Mouse (Mus musculus) midbrain, embryonic 14.5 days (tissue): ENCODE measurements around the gene Gimap3. TPM values are rescaled to one million over a fixed set of nuclear protein-coding genes. Genes with fewer than 3 reads are reported as not detected.

Experiments
- ATAC-seq: fragments of 200-750 bp; cut with Nextera tagmentation; 2 replicates; pipeline ENCODE4 v1.8.0; 2017; ENCODE audit warnings: moderate number of reproducible peaks, moderate library complexity; ENCODE audit not compliant: low FRiP score, low TSS enrichment
- DNase-seq: peaks from one replicate; pipeline ENCODE4 v3.0.0-alpha.2; 2015
- H3K27ac ChIP-seq: fragments of 300-500 bp; sonication (generic); replicated peaks from 2 replicates; pipeline ENCODE4 v1.5.1; 2014; ENCODE audit warnings: mild to moderate bottlenecking, low read depth, low read length, moderate library complexity
- H3K27me3 ChIP-seq: fragments of 300-500 bp; sonication (generic); 2 replicates; pipeline ENCODE4 v1.6.1; 2014; ENCODE audit warnings: low read length, control low read depth, mixed read lengths; ENCODE audit not compliant: control insufficient read depth, insufficient read depth
- H3K36me3 ChIP-seq: fragments of 300-500 bp; sonication (generic); 2 replicates; pipeline ENCODE4 v1.6.1; 2014; ENCODE audit warnings: low read length, control low read depth; ENCODE audit not compliant: control insufficient read depth, insufficient read depth
- H3K4me1 ChIP-seq: fragments of 300-500 bp; sonication (generic); 2 replicates; pipeline ENCODE4 v1.6.1; 2014; ENCODE audit warnings: mild to moderate bottlenecking, antibody characterized with exemption, low read length, control low read depth; ENCODE audit not compliant: control insufficient read depth, insufficient read depth
- H3K4me2 ChIP-seq: fragments of 300-500 bp; sonication (generic); 2 replicates; pipeline ENCODE4 v1.6.1; 2014; ENCODE audit warnings: mild to moderate bottlenecking, low read length, moderate library complexity
- H3K4me3 ChIP-seq: fragments of 300-500 bp; sonication (generic); replicated peaks from 2 replicates; pipeline ENCODE4 v1.5.1; 2014; ENCODE audit warnings: low read depth, low read length
- H3K9ac ChIP-seq: fragments of 300-500 bp; sonication (generic); replicated peaks from 2 replicates; pipeline ENCODE4 v1.6.1; 2014; ENCODE audit warnings: mild to moderate bottlenecking, low read length, moderate library complexity
- H3K9me3 ChIP-seq: fragments of 300-500 bp; sonication (generic); 2 replicates; pipeline ENCODE4 v1.6.1; 2016; ENCODE audit warnings: low read length, control low read depth, mixed read lengths; ENCODE audit not compliant: control insufficient read depth
- WGBS: fragments of 180-500 bp; shearing (Covaris S2); extraction: QIAGEN DNeasy Blood & Tissue Kit; methylation state at CpG from one replicate; pipeline ENCODE4 v1.1.7; 2014; 5-methylcytosine and 5-hydroxymethylcytosine counted together
- polyA plus RNA-seq: library from polyadenylated mRNA; unstranded; fragments of >200 nt; fragmentation: Nextera tagmentation; extraction: Ambion mirVana; gene quantifications from 2 replicates; pipeline ENCODE4 v1.2.1, GENCODE M21; 2014

Gimap3 gene
- polyA plus RNA-seq, 1 experiment from 2014 or later: not detected

GRCm38 (mm10) chr6:48739780-48740055, 30.9 kb downstream of the Gimap3 start:
- Histone ChIP-seq H3K27ac (no peak overlapping the region), H3K27me3 (peaks cover 17% of the 10 kb centered on the region)
- 93% methylated on average over 3 of the region's 3 CpGs for WGBS

GRCm38 (mm10) chr6:48738961-48739779, 31.5 kb downstream of the Gimap3 start, which contains the start of gene Gimap1:
Gimap1 (plus strand) TSS chr6:48739054.
- ATAC-seq (no peak), DNase-seq (no peak)
- Histone ChIP-seq H3K4me1 (no peaks in the 10 kb centered on the region), H3K4me3 (no peak within 1 kb of the TSS), H3K27me3 (peaks cover 17% of the 10 kb centered on the region), H3K9ac (no peak within 1 kb of the TSS), H3K27ac (no peak within 1 kb of the TSS), H3K36me3 (no peaks in the 10 kb centered on the region), H3K9me3 (no peaks in the 10 kb centered on the region), H3K4me2 (no peak within 1 kb of the TSS)
- 83% methylated on average over 15 of the region's 15 CpGs for WGBS

More at GRCm38 (mm10) chr6:48739780-48740055, 30.9 kb downstream of the Gimap3 start:
- DNase-seq (no peak), ATAC-seq (no peak)
- Histone ChIP-seq H3K9ac (no peak overlapping the region), H3K36me3 (no peaks in the 10 kb centered on the region), H3K9me3 (no peaks in the 10 kb centered on the region), H3K4me2 (no peak overlapping the region), H3K4me3 (no peak overlapping the region), H3K4me1 (no peaks in the 10 kb centered on the region)

- no peak overlapping the region for H3K4me2 ChIP-seq
- no peak overlapping the region for H3K9ac ChIP-seq
- 94% methylated on average over 5 of the region's 5 CpGs for WGBS
- no peak for ATAC-seq
- no peak for DNase-seq
- H3K4me3 ChIP-seq: no peak overlapping the region
- no peak overlapping the region for H3K27ac ChIP-seq
- H3K27me3 ChIP-seq: peaks cover 9% of the 10 kb centered on the region; the same call in 1 of the 2 replicates
- no peaks in the 10 kb centered on the region for H3K36me3 ChIP-seq
- H3K9me3 ChIP-seq: no peaks in the 10 kb centered on the region
- no peaks in the 10 kb centered on the region for H3K4me1 ChIP-seq
Observed at GRCm38 (mm10) chr6:48737688-48738087, 33.0 kb downstream of the Gimap3 start.

GRCm38 (mm10) chr6:48737053-48737452, 33.6 kb downstream of the Gimap3 start:
- Histone ChIP-seq H3K4me2 (no peak overlapping the region), H3K4me3 (no peak overlapping the region), H3K4me1 (no peaks in the 10 kb centered on the region), H3K9ac (no peak overlapping the region), H3K9me3 (no peaks in the 10 kb centered on the region), H3K27me3 (0 out of 2 replicates have a peak, but pooled peaks cover 3% of the 10 kb centered on the region), H3K27ac (no peak overlapping the region), H3K36me3 (no peaks in the 10 kb centered on the region)
- DNase-seq: no peak
- WGBS: 79% methylated on average over 2 of the region's 2 CpGs
- ATAC-seq: no peak

GRCm38 (mm10) chr6:48733660-48734059, 37.0 kb downstream of the Gimap3 start:
- 83% methylated on average over 1 of the region's 1 CpGs for WGBS
- H3K27me3 ChIP-seq: no peaks in the 10 kb centered on the region
- ATAC-seq: no peak
- no peak overlapping the region for H3K4me2 ChIP-seq
- no peak for DNase-seq
- no peak overlapping the region for H3K4me3 ChIP-seq
- no peaks in the 10 kb centered on the region for H3K36me3 ChIP-seq
- H3K9me3 ChIP-seq: no peaks in the 10 kb centered on the region
- H3K4me1 ChIP-seq: no peaks in the 10 kb centered on the region
- H3K27ac ChIP-seq: no peak overlapping the region
- no peak overlapping the region for H3K9ac ChIP-seq

- H3K27me3 ChIP-seq: no peaks in the 10 kb centered on the region
- H3K4me1 ChIP-seq: no peaks in the 10 kb centered on the region
- H3K4me3 ChIP-seq: no peak overlapping the region
- no peak overlapping the region for H3K9ac ChIP-seq
- WGBS: 62% methylated on average over 8 of the region's 8 CpGs
- no peaks in the 10 kb centered on the region for H3K36me3 ChIP-seq
- no peaks in the 10 kb centered on the region for H3K9me3 ChIP-seq
- ATAC-seq (no peak), DNase-seq (no peak)
- no peak overlapping the region for H3K4me2 ChIP-seq
- no peak overlapping the region for H3K27ac ChIP-seq
Observed at GRCm38 (mm10) chr6:48732864-48733304, 37.8 kb downstream of the Gimap3 start.

- ATAC-seq (no peak), DNase-seq (no peak)
- H3K4me1 ChIP-seq: 0 out of 2 replicates have a peak, but pooled peaks cover 4% of the 10 kb centered on the region
- H3K36me3 ChIP-seq: no peaks in the 10 kb centered on the region
- no peaks in the 10 kb centered on the region for H3K9me3 ChIP-seq
- H3K9ac ChIP-seq: no peak overlapping the region
- 94% methylated on average over 5 of the region's 5 CpGs for WGBS
- H3K4me2 ChIP-seq: no peak overlapping the region
- no peak overlapping the region for H3K27ac ChIP-seq
- H3K27me3 ChIP-seq: no peaks in the 10 kb centered on the region
- no peak overlapping the region for H3K4me3 ChIP-seq
Observed at GRCm38 (mm10) chr6:48727761-48728160, 42.9 kb downstream of the Gimap3 start.

- 0% methylated on average over 1 of the region's 1 CpGs for whole genome bisulfite sequencing
- Histone ChIP-seq H3K4me3 (no peak overlapping the region), H3K9me3 (no peaks in the 10 kb centered on the region), H3K36me3 (no peaks in the 10 kb centered on the region), H3K27me3 (no peaks in the 10 kb centered on the region), H3K9ac (no peak overlapping the region), H3K27ac (no peak overlapping the region), H3K4me2 (no peak overlapping the region), H3K4me1 (0 out of 2 replicates have a peak, but pooled peaks cover 4% of the 10 kb centered on the region)
- DNase-seq (peak; percentile 31), ATAC-seq (no peak)
Observed at GRCm38 (mm10) chr6:48725476-48725875, 45.2 kb downstream of the Gimap3 start.

- H3K4me2 ChIP-seq: no peak overlapping the region
- DNase-seq (no peak), ATAC-seq (no peak)
- H3K9me3 ChIP-seq: no peaks in the 10 kb centered on the region
- H3K4me1 ChIP-seq: 0 out of 2 replicates have a peak, but pooled peaks cover 4% of the 10 kb centered on the region
- no peak overlapping the region for H3K27ac ChIP-seq
- H3K4me3 ChIP-seq: no peak overlapping the region
- no peaks in the 10 kb centered on the region for H3K36me3 ChIP-seq
- H3K9ac ChIP-seq: no peak overlapping the region
- no peaks in the 10 kb centered on the region for H3K27me3 ChIP-seq
- 88% methylated on average over 8 of the region's 8 CpGs for WGBS
Observed at GRCm38 (mm10) chr6:48723468-48723867, 47.2 kb downstream of the Gimap3 start.
